Mouse (Mus musculus) lung, postnatal 0 days (tissue): ENCODE results near the gene Mllt3. TPM values are rescaled to one million over a fixed set of nuclear protein-coding genes. Genes with fewer than 3 reads are reported as not detected.

Experiments used
- ATAC-seq: fragments of 200-750 bp; cut with Nextera tagmentation; 2 replicates; pipeline ENCODE4 v1.8.0; 2017; ENCODE audit warnings: moderate library complexity
- DNase-seq: peaks from one replicate; pipeline ENCODE4 v3.0.0-alpha.2; 2016; ENCODE audit warnings: low spot score
- H3K27ac ChIP-seq: fragments of 300-500 bp; sonication (generic); 2 replicates; pipeline ENCODE4 v1.5.1; 2014; ENCODE audit warnings: antibody characterized with exemption, mild to moderate bottlenecking, low read length, mixed read lengths
- H3K27me3 ChIP-seq: fragments of 300-500 bp; sonication (generic); replicated peaks from 2 replicates; pipeline ENCODE4 v1.6.1; 2014; ENCODE audit warnings: low read length, mixed read lengths; ENCODE audit not compliant: insufficient read depth
- H3K36me3 ChIP-seq: fragments of 300-500 bp; sonication (generic); 2 replicates; pipeline ENCODE4 v1.6.1; 2014; ENCODE audit warnings: low read length, mixed read lengths; ENCODE audit not compliant: insufficient read depth
- H3K4me1 ChIP-seq: fragments of 300-500 bp; sonication (generic); 2 replicates; pipeline ENCODE4 v1.6.1; 2014; ENCODE audit warnings: antibody characterized with exemption, low read depth, low read length, mixed read lengths; ENCODE audit not compliant: insufficient read depth
- H3K4me2 ChIP-seq: fragments of 300-500 bp; sonication (generic); replicated peaks from 2 replicates; pipeline ENCODE4 v1.6.1; 2014; ENCODE audit warnings: low read depth, mild to moderate bottlenecking, low read length, moderate library complexity, mixed read lengths
- H3K4me3 ChIP-seq: fragments of 300-500 bp; sonication (generic); 2 replicates; pipeline ENCODE4 v1.5.1; 2014; ENCODE audit warnings: low read depth, low read length
- H3K9ac ChIP-seq: fragments of 300-500 bp; sonication (generic); replicated peaks from 2 replicates; pipeline ENCODE4 v1.6.1; 2014; ENCODE audit warnings: low read depth, mild to moderate bottlenecking
- H3K9me3 ChIP-seq: fragments of 300-500 bp; sonication (generic); 2 replicates; pipeline ENCODE4 v1.6.1; 2016; ENCODE audit warnings: low read length, mixed read lengths
- CTCF ChIP-seq: IDR thresholded peaks from 2 replicates; pipeline ENCODE4 v1.5.1; 2016; ENCODE audit warnings: antibody characterized with exemption, mild to moderate bottlenecking
- EP300 ChIP-seq: IDR thresholded peaks from 2 replicates; pipeline ENCODE4 v1.6.1; 2016; ENCODE audit warnings: antibody characterized with exemption, mild to moderate bottlenecking, control low read depth
- WGBS: fragments of 180-500 bp; shearing (Covaris S2); extraction: QIAGEN DNeasy Blood & Tissue Kit; methylation state at CpG from one replicate; pipeline ENCODE4 v1.1.7; 2014; 5-methylcytosine and 5-hydroxymethylcytosine counted together
- polyA plus RNA-seq: library from polyadenylated mRNA; unstranded; fragments of >200 nt; fragmentation: Nextera tagmentation; extraction: Ambion mirVana; gene quantifications from 2 replicates; pipeline ENCODE4 v1.2.1, GENCODE M21; 2015

Mllt3 gene
- polyA plus RNA-seq, result 32.7 and 37.0 TPM in 2 replicates

DNA sequence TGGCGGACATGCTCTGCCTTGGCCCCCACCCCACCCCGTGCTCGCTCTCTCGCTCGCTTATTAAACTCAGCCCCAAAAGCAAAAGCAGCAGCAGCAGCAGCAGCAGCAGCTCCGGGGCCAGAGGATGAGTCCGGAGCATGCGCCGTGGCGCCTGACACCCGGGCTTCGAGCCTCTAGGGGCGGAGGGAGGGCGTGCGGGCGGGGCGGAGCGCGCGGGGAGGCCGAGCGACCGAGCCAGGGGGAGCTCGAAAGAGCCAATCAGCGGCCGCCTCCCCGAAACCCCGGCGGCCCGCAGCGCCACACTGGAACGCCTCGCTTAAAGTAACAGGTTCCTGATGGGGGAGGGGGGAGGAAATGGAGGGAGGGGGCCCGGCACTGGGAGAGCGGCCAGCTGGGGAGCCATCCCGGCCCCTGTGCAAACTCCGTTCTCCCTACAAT lies at the start of gene Mllt3:
TSS of gene Mllt3 (minus strand) at position 149 of the 438 bp plus-strand sequence.
- Histone ChIP-seq H3K27me3 (no peaks in the 10 kb centered on the region), H3K27ac (peak within 1 kb of the TSS; percentile 83), H3K4me3 (peak within 1 kb of the TSS; percentile 81), H3K36me3 (no peaks in the 10 kb centered on the region), H3K4me1 (peaks cover 4% of the 10 kb centered on the region; the same call in 1 of the 2 replicates), H3K9me3 (no peaks in the 10 kb centered on the region), H3K9ac (peak within 1 kb of the TSS; percentile 62), H3K4me2 (peak within 1 kb of the TSS; percentile 96)
- TF ChIP-seq CTCF (peak; percentile 29), EP300 (no peak)
- 0% methylated on average over 34 of the region's 37 CpGs for WGBS
- ATAC-seq, result peak; percentile 96
- peak; percentile 97 for DNase-seq

DNA sequence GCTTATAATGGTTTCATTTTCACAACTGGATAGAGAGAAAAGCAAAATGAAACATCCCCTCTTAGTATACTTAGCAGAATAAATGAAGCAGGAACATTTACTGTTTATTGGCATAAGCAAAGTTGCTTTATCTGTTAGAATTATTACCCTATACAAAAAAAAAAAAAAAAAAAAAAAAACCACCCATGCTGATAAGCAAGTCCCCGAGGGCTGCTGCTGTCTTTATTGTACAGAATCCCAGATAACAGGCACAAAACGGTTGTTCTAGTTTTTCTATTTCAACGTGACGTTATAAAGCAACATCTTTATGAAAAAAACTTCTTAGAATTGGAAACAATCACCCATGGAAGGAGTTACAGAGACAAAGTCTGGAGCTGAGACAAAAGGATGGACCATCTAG lies 49.2 kb upstream of the Mllt3 start:
- H3K36me3 ChIP-seq, result no peaks in the 10 kb centered on the region
- DNase-seq, result no peak
- no peak overlapping the region for H3K9ac ChIP-seq
- no peak overlapping the region for H3K27ac ChIP-seq
- H3K9me3 ChIP-seq, result no peaks in the 10 kb centered on the region
- 79% methylated on average over 4 of the region's 4 CpGs for WGBS
- no peaks in the 10 kb centered on the region for H3K27me3 ChIP-seq
- no peak overlapping the region for H3K4me3 ChIP-seq
- no peak for ATAC-seq
- no peaks in the 10 kb centered on the region for H3K4me1 ChIP-seq
- TF ChIP-seq CTCF (no peak), EP300 (no peak)
- no peak overlapping the region for H3K4me2 ChIP-seq

DNA sequence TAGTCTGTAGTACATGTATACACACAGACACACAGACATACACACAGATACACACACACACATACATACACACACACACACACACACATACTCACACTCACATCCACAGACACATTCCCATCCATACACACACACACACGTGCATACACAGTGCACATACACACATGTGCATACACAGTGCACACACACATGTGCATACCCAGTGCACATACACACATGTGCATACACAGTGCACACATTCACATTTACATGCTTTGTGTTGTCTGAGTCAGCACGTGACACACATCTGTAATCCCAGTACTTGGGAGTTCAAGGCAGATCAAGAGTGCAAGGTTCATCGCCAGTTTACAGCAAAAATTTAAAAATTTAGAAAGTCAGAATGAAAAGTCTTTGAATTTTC lies 48.7 kb upstream of the Mllt3 start:
- H3K36me3 ChIP-seq, result no peaks in the 10 kb centered on the region
- no peak overlapping the region for H3K4me3 ChIP-seq

GRCm38 (mm10) chr4:88081417-88081816 lies 48.3 kb upstream of the Mllt3 start:
- WGBS, result 52% methylated on average over 5 of the region's 5 CpGs
- Histone ChIP-seq H3K36me3 (no peaks in the 10 kb centered on the region), H3K4me3 (no peak overlapping the region), H3K9ac (no peak overlapping the region), H3K9me3 (no peaks in the 10 kb centered on the region), H3K4me2 (no peak overlapping the region), H3K27ac (no peak overlapping the region), H3K27me3 (no peaks in the 10 kb centered on the region), H3K4me1 (no peaks in the 10 kb centered on the region)
- ATAC-seq, result no peak
- DNase-seq, result no peak
- TF ChIP-seq EP300, result no peak
- no peak for TF ChIP-seq CTCF

More for the DNA sequence above, 48.7 kb upstream of the Mllt3 start:
- H3K4me2 ChIP-seq, result no peak overlapping the region
- H3K4me1 ChIP-seq, result no peaks in the 10 kb centered on the region
- TF ChIP-seq EP300, result no peak
- no peak for TF ChIP-seq CTCF
- no peaks in the 10 kb centered on the region for H3K9me3 ChIP-seq
- no peak for DNase-seq
- H3K27me3 ChIP-seq, result no peaks in the 10 kb centered on the region
- no peak overlapping the region for H3K9ac ChIP-seq
- no peak for ATAC-seq
- WGBS, result 89% methylated on average over 3 of the region's 3 CpGs
- no peak overlapping the region for H3K27ac ChIP-seq

DNA sequence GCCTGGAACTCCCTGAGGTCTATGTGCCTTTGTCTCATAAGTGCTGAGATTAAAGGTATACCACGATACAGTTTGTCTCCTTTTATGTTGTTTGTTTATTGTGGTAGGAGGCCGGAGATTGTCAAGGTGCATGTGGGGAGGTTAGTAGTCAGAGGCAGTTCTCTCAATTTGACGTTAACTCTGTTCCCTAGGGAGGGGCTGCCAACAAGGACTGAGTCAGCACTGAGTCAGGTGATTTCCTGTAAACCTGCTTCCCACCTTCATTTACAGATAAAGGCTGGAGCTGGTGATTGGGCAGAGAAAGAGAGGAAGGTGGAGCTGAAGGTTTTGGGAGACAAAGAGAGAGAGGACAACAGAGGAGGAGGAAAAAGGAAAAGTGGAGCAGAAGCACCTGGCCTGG lies 45.8 kb upstream of the Mllt3 start:
- Histone ChIP-seq H3K27me3 (no peaks in the 10 kb centered on the region), H3K36me3 (no peaks in the 10 kb centered on the region), H3K9me3 (no peaks in the 10 kb centered on the region), H3K4me1 (no peaks in the 10 kb centered on the region), H3K9ac (no peak overlapping the region), H3K4me2 (no peak overlapping the region), H3K27ac (no peak overlapping the region), H3K4me3 (no peak overlapping the region)
- DNase-seq, result no peak
- WGBS, result 57% methylated on average over 3 of the region's 3 CpGs
- TF ChIP-seq CTCF (no peak), EP300 (no peak)
- ATAC-seq, result no peak

GRCm38 (mm10) chr4:88075388-88075787 lies 42.2 kb upstream of the Mllt3 start:
- ATAC-seq, result no peak
- no peak for DNase-seq
- no peak overlapping the region for H3K9ac ChIP-seq
- WGBS, result 64% methylated on average over 2 of the region's 2 CpGs
- no peaks in the 10 kb centered on the region for H3K4me1 ChIP-seq
- no peaks in the 10 kb centered on the region for H3K9me3 ChIP-seq
- H3K4me2 ChIP-seq, result no peak overlapping the region
- TF ChIP-seq EP300 (no peak), CTCF (no peak)
- H3K36me3 ChIP-seq, result no peaks in the 10 kb centered on the region
- no peak overlapping the region for H3K27ac ChIP-seq
- no peaks in the 10 kb centered on the region for H3K27me3 ChIP-seq
- H3K4me3 ChIP-seq, result no peak overlapping the region

GRCm38 (mm10) chr4:88046280-88046679 lies 13.1 kb upstream of the Mllt3 start:
- Histone ChIP-seq H3K4me3 (no peak overlapping the region), H3K27me3 (no peaks in the 10 kb centered on the region), H3K27ac (no peak overlapping the region), H3K9me3 (no peaks in the 10 kb centered on the region), H3K9ac (no peak overlapping the region), H3K36me3 (no peaks in the 10 kb centered on the region), H3K4me2 (no peak overlapping the region), H3K4me1 (no peaks in the 10 kb centered on the region)
- DNase-seq (no peak), ATAC-seq (no peak)
- TF ChIP-seq CTCF (no peak), EP300 (no peak)
- 45% methylated on average over 8 of the region's 8 CpGs for WGBS
